Mouse (Mus musculus) kidney, embryonic 14.5 days (tissue): ENCODE measurements around the gene Zcchc10. TPM values are rescaled to one million over a fixed set of nuclear protein-coding genes. Genes with fewer than 3 reads are reported as not detected.
A peak's percentile ranks its signal among the peaks of the same experiment; 100 is the strongest.

Source experiments
- ATAC-seq: fragments of 200-750 bp; cut with Nextera tagmentation; 2 replicates; pipeline ENCODE4 v1.8.0; 2017; ENCODE audit warnings: moderate number of reproducible peaks, mild to moderate bottlenecking, moderate TSS enrichment, moderate library complexity; ENCODE audit not compliant: low FRiP score, low TSS enrichment
- H3K27ac ChIP-seq: fragments of 300-500 bp; sonication (generic); 2 replicates; pipeline ENCODE4 v1.5.1; 2014; ENCODE audit warnings: low read depth, mild to moderate bottlenecking, low read length, moderate library complexity, mixed read lengths
- H3K27me3 ChIP-seq: fragments of 300-500 bp; sonication (generic); 2 replicates; pipeline ENCODE4 v1.6.1; 2014; ENCODE audit warnings: mild to moderate bottlenecking, low read length; ENCODE audit not compliant: control insufficient read depth, insufficient read depth
- H3K36me3 ChIP-seq: fragments of 300-500 bp; sonication (generic); 2 replicates; pipeline ENCODE4 v1.6.1; 2014; ENCODE audit warnings: low read length, mixed read lengths; ENCODE audit not compliant: control insufficient read depth, insufficient read depth
- H3K4me1 ChIP-seq: fragments of 300-500 bp; sonication (generic); 2 replicates; pipeline ENCODE4 v1.6.1; 2014; ENCODE audit warnings: low read length, mixed read lengths; ENCODE audit not compliant: control insufficient read depth, insufficient read depth
- H3K4me2 ChIP-seq: fragments of 300-500 bp; sonication (generic); replicated peaks from 2 replicates; pipeline ENCODE4 v1.6.1; 2014; ENCODE audit warnings: low read depth, mild to moderate bottlenecking, low read length
- H3K4me3 ChIP-seq: fragments of 300-500 bp; sonication (generic); 2 replicates; pipeline ENCODE4 v1.5.1; 2014; ENCODE audit warnings: mild to moderate bottlenecking, low read length
- H3K9ac ChIP-seq: fragments of 300-500 bp; sonication (generic); 2 replicates; pipeline ENCODE4 v1.6.1; 2014; ENCODE audit warnings: low read depth, mild to moderate bottlenecking, low read length, moderate library complexity
- H3K9me3 ChIP-seq: fragments of 300-500 bp; sonication (generic); 2 replicates; pipeline ENCODE4 v1.6.1; 2016; ENCODE audit warnings: low read length; ENCODE audit not compliant: control insufficient read depth
- WGBS: fragments of 180-500 bp; shearing (Covaris S2); extraction: QIAGEN DNeasy Blood & Tissue Kit; methylation state at CpG from one replicate; pipeline ENCODE4 v1.1.7; 2014; 5-methylcytosine and 5-hydroxymethylcytosine counted together
- polyA plus RNA-seq: library from polyadenylated mRNA; unstranded; fragments of >200 nt; fragmentation: Nextera tagmentation; extraction: Ambion mirVana; gene quantifications from 2 replicates; pipeline ENCODE4 v1.2.1, GENCODE M21; 2014

Gene Zcchc10
- polyA plus RNA-seq, 1 experiment from 2014 or later: 32.4 TPM

DNA sequence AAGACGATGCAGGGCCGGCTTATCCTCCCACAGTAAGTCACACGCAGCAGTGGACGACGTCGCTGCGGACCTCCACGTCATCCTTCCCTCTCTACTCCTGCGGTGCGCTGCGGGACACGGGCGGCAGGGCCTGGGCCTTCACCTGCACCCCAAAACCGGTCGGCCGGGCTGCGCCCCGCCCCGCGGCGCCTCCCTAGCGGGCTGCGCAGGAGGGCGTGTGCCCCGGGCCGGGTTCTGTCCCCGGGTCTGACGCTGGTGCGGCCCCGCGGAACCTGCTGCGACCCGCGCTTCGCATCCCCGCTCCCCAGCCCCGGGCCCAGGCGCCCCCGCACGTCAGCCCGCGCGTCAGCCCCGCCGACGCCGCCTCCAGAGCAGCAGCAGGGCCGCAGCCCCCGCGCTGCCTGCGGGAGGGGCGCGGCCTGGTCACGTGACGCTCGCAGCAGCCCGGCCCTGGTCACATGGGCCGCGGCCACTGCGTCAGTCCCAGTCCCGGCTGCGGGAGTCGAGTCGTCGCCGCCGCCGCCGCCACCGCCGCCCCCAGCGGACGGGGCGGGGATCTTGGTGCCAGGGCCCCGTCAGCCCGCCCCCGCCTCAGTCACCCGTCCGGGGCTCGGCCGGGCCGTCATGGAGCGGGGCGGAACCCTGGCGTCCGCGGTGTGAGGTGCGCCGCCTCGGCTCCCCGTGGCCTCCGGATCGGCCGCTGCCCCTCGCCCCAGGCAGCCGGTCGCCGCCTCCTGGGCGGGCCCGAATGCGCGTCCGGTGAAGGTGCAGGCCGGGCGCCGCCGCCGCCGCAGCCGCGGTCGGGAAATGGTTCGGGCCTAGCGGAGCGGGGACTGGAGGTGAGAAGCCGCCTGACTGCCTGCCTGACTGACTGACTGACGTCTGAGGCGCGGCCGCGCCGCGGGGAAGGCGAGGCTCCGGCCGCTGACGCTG lies 26.1 kb downstream of the Zcchc10 start, which contains the start of gene Aff4:
Gene Aff4 (plus strand): TSS at position 543 of the 933 bp plus-strand sequence.
- Histone ChIP-seq H3K27me3 (no peaks in the 10 kb centered on the region), H3K4me3 (peak within 1 kb of the TSS; percentile 95), H3K9ac (peak within 1 kb of the TSS; percentile 95), H3K4me2 (peak within 1 kb of the TSS; percentile 93), H3K36me3 (no peaks in the 10 kb centered on the region), H3K4me1 (peaks cover 6% of the 10 kb centered on the region), H3K9me3 (no peaks in the 10 kb centered on the region), H3K27ac (peak within 1 kb of the TSS; percentile 96)
- under 1% methylated on average over 118 of the region's 127 CpGs for WGBS
- peak; percentile 95 for ATAC-seq

DNA sequence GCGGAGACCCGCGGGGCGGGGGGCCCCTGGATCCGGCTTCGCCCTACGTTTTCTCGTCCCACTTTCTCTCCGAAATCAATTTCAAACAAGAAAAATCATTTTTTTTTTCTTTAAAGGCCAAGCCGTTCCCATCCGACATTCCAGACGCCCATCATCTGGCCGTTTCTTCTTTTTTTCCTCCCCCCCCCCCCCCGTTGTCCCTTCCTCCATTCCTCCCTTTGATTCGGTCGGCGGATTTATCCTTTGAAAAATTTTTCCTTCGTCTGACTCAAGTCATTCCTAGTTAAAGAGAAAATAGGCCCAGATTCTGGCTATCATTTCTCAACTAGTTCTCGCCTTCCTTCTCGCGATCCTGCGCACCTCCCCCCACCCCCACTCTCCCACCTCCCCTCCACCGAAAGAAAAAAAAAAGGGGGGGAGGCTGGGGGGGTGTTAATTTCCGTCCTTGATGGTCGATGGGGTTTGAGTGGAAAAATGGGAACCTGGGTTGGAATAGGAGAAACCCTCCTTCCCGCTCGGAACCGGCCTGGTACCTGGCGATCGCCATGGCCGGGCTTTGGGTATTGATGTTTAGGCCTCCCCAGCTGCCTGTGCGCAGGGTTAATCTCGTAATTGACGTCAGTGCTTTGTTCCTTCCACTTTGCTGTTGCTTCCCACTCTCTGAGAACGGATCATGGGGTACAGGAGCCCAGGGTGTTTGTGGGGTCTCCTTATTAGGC lies 26.9 kb downstream of the Zcchc10 start:
- Histone ChIP-seq H3K4me2 (peak overlapping the region; percentile 93), H3K4me3 (peak overlapping the region; percentile 95), H3K27me3 (no peaks in the 10 kb centered on the region), H3K27ac (peak overlapping the region; percentile 96), H3K9me3 (no peaks in the 10 kb centered on the region), H3K36me3 (no peaks in the 10 kb centered on the region), H3K4me1 (peaks cover 6% of the 10 kb centered on the region), H3K9ac (peak overlapping the region; percentile 95)
- 0% methylated on average over 35 of the region's 35 CpGs for WGBS
- no peak for ATAC-seq

DNA sequence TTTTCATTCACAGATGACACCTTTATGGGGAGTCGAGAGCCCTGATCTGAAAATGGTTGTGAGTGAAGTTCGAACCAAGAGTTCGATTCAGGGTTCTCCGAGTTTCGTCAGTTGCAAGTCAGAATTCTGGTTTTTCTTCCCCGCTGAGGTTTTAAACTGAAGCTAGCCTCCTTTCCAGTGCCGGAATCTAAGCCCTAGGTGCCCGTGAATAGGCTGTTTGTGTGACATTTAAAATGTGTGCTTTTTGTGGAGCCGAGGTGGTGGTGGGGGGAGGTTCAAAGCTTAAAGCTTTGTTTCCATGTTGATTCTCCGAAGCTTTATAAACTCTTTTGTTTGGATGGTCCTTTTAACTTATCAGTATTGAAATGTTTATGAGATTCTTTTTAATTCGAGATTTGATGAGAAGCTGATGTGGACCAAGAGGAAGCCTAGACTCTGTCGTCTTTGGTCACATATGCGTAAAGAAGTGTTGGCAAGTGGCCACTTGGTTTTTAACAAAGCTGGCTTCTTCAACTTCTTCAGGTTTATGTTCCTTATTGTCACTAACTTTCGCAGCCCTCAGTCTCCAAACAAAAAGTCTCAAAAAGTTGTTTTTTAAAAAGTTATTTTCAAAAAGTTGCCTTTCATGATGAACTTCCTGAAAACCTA lies 27.6 kb downstream of the Zcchc10 start:
- H3K4me1 ChIP-seq: peaks cover 6% of the 10 kb centered on the region
- no peaks in the 10 kb centered on the region for H3K27me3 ChIP-seq
- WGBS: 4% methylated on average over 14 of the region's 14 CpGs
- peak overlapping the region; percentile 95 for H3K9ac ChIP-seq
- no peaks in the 10 kb centered on the region for H3K9me3 ChIP-seq
- H3K27ac ChIP-seq: peak overlapping the region; percentile 96
- no peak for ATAC-seq
- H3K4me2 ChIP-seq: peak overlapping the region; percentile 93
- peak overlapping the region; percentile 95 for H3K4me3 ChIP-seq
- no peaks in the 10 kb centered on the region for H3K36me3 ChIP-seq

DNA sequence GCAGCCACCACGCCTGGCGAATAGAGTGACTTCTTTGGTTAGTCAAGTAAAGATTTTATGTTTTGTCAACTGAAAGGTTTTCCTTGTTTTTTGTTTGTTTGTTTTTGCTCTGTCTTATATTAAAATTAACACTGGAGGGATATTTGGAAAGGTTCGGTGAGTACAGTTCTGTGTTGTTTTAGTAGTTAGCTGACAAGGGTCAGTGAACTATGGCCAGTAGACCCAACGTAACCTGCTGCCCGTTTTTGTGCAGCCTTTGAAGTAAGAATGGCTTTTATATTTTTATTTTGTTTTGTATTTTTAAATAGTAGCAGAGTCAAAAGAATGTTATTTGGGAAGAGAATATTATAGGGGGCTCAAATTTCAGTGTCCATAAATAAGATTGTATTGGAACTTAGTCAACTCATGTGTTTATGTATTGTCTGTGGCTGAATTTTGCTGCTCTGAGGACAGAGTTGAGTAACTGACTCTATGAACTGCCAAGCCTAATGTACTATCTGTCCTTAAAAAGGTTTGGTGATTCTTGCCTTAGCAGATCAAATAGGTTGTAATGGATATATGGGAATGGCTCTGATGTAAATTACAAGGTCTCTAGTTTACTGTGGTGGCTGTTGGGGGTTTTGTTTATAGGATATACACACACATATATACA lies 34.2 kb downstream of the Zcchc10 start:
- WGBS: 77% methylated on average over 5 of the region's 5 CpGs

DNA sequence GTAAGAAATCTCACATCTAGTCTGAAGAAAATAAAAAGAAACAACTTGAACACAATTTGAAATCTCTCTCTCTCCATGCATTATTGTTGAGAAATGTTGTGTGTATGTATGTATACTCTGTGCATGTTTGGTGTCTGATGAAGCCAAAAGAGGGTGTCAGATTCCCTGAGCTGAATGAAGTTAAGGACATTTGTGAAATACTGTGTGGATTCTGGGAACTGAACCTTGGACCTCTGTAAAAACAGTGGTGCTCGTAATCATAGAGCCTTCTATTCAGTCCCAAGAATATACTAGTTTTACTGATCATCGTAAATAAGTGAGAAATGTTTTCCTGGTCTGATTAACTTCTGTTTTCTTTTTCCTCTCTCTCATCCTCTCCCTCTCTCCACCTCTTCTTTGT lies 42.6 kb downstream of the Zcchc10 start:
- Histone ChIP-seq H3K9ac (no peak overlapping the region), H3K4me2 (no peak overlapping the region), H3K4me3 (no peak overlapping the region), H3K9me3 (no peaks in the 10 kb centered on the region), H3K27me3 (no peaks in the 10 kb centered on the region), H3K27ac (no peak overlapping the region), H3K36me3 (peaks cover 19% of the 10 kb centered on the region; the same call in 1 of the 2 replicates), H3K4me1 (no peaks in the 10 kb centered on the region)
- WGBS: 77% methylated on average over 2 of the region's 2 CpGs
- no peak for ATAC-seq

More for the DNA sequence above, 34.2 kb downstream of the Zcchc10 start:
- ATAC-seq: no peak
- H3K4me2 ChIP-seq: no peak overlapping the region
- H3K4me1 ChIP-seq: no peaks in the 10 kb centered on the region
- no peak overlapping the region for H3K4me3 ChIP-seq
- H3K27ac ChIP-seq: no peak overlapping the region
- no peaks in the 10 kb centered on the region for H3K9me3 ChIP-seq
- H3K9ac ChIP-seq: no peak overlapping the region
- no peaks in the 10 kb centered on the region for H3K36me3 ChIP-seq
- H3K27me3 ChIP-seq: no peaks in the 10 kb centered on the region

DNA sequence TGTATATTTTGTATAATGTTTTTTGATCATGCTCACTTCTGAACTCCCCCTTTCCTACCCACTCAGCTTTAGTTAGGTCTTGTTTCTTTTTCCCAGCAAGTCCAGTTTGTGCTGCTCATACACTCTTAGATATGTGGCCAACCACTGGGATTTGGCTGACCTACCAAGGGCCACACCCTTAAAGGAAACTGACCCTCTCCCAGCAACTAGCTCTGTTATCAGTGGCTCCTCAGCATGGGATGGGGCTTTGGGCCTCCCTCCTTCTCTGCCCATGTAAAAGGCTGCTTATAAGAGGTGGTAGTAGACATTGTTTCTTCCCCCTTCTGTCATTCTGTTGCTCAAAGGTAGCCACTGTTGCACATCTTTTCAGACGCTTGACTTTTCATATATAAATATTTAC lies 54.4 kb downstream of the Zcchc10 start:
- WGBS: 88% methylated on average over 1 of the region's 1 CpGs
- no peak overlapping the region for H3K27ac ChIP-seq
- H3K4me2 ChIP-seq: no peak overlapping the region
- ATAC-seq: no peak
- H3K4me1 ChIP-seq: no peaks in the 10 kb centered on the region
- H3K4me3 ChIP-seq: no peak overlapping the region
- no peaks in the 10 kb centered on the region for H3K27me3 ChIP-seq
- peaks cover 38% of the 10 kb centered on the region; the same call in 1 of the 2 replicates for H3K36me3 ChIP-seq
- no peaks in the 10 kb centered on the region for H3K9me3 ChIP-seq
- no peak overlapping the region for H3K9ac ChIP-seq

Other genes with a start within 250 kb of the Zcchc10 start
- 78.2 and 110 TPM in 2 replicates for gene Hspa4, start 24.2 kb upstream of the Zcchc10 start, polyA plus RNA-seq
- gene Aff4, start 26.2 kb downstream of the Zcchc10 start, polyA plus RNA-seq: 46.1 and 80.4 TPM in 2 replicates
- gene Leap2, start 98.5 kb downstream of the Zcchc10 start, polyA plus RNA-seq: not detected in 2 replicates
- 574 and 755 TPM in 2 replicates for gene Uqcrq, start 106.2 kb downstream of the Zcchc10 start, polyA plus RNA-seq
- gene Gdf9, start 106.3 kb downstream of the Zcchc10 start, polyA plus RNA-seq: 0.70 and 1.2 TPM in 2 replicates
- 0.16 TPM in 1 of 2 replicates, not detected in the other for gene Gm10447, start 132.4 kb downstream of the Zcchc10 start, polyA plus RNA-seq
- gene Shroom1, start 132.5 kb downstream of the Zcchc10 start, polyA plus RNA-seq: 1.2 and 1.9 TPM in 2 replicates
- gene Gm9837, start 145.8 kb downstream of the Zcchc10 start, polyA plus RNA-seq: not detected in 2 replicates
- not detected in 2 replicates for gene Gm9945, start 155.5 kb downstream of the Zcchc10 start, polyA plus RNA-seq
- gene Sowaha, start 155.6 kb downstream of the Zcchc10 start, polyA plus RNA-seq: 0.09 and 0.14 TPM in 2 replicates
- 13.7 and 21.3 TPM in 2 replicates for gene Sept8, start 194.6 kb downstream of the Zcchc10 start, polyA plus RNA-seq
- gene Kif3a, start 242.7 kb downstream of the Zcchc10 start, polyA plus RNA-seq: 65.3 and 71.0 TPM in 2 replicates